Mouse (Mus musculus) CH12.LX (cell line): ENCODE measurements around the gene Mag. TPM values are rescaled to one million over a fixed set of nuclear protein-coding genes. Genes with fewer than 3 reads are reported as not detected.

Experiments used
- DNase-seq: peaks from one replicate; pipeline ENCODE4 v3.0.0-alpha.2; 2013; ENCODE audit errors: extremely low read depth
- H3K27ac ChIP-seq: 2 replicates; pipeline ENCODE4 v1.5.1; 2012; ENCODE audit warnings: low read depth, mild to moderate bottlenecking, control low read depth, moderate library complexity; ENCODE audit not compliant: insufficient read depth
- H3K27me3 ChIP-seq: replicated peaks from 2 replicates; pipeline ENCODE3; 2012; ENCODE audit warnings: inconsistent platforms
- H3K36me3 ChIP-seq, 2 experiments: replicated peaks in 1 of 2; 2 replicates each; pipeline versions ENCODE3 to v1.6.1; 2012; ENCODE audit warnings: inconsistent platforms in 1 of 2, low read length in 1 of 2, mild to moderate bottlenecking in 1 of 2, mixed read lengths in 1 of 2, moderate library complexity in 1 of 2; ENCODE audit not compliant: control insufficient read depth in 1 of 2, insufficient read depth in 1 of 2
- H3K4me1 ChIP-seq, 2 experiments: 2 replicates each; pipeline ENCODE4 v1.6.1; 2012; ENCODE audit warnings: inconsistent platforms in 1 of 2, moderate library complexity in 1 of 2; ENCODE audit not compliant: insufficient read depth in 2 of 2, control insufficient read depth in 1 of 2
- H3K4me2 ChIP-seq: 2 replicates; pipeline ENCODE4 v1.6.1; 2012; ENCODE audit warnings: low read depth, mild to moderate bottlenecking, control low read depth; ENCODE audit not compliant: poor library complexity, insufficient read depth, severe bottlenecking
- H3K4me3 ChIP-seq, 3 experiments: fragments of 150-350 bp in 1 of 3; sonication (generic) in 1 of 3; replicated peaks in 1 of 3; 2 replicates each; pipeline versions ENCODE3 to v1.5.1; 2011 to 2012; ENCODE audit warnings: low read depth in 2 of 3, low read length in 2 of 3, mild to moderate bottlenecking in 2 of 3, moderate library complexity in 2 of 3, control low read depth in 1 of 3, improper control_type of control experiment in 1 of 3, inconsistent platforms in 1 of 3, mixed read lengths in 1 of 3; ENCODE audit not compliant: poor library complexity in 1 of 3
- H3K79me2 ChIP-seq: replicated peaks from 2 replicates; pipeline ENCODE4 v1.6.1; 2012; ENCODE audit warnings: mild to moderate bottlenecking, moderate library complexity; ENCODE audit not compliant: control insufficient read depth, poor library complexity, insufficient read depth, severe bottlenecking; ENCODE audit errors: extremely low read depth
- H3K9ac ChIP-seq: 2 replicates; pipeline ENCODE4 v1.6.1; 2012; ENCODE audit warnings: low read depth, mild to moderate bottlenecking, control low read depth, moderate library complexity; ENCODE audit not compliant: insufficient read depth
- H3K9me3 ChIP-seq: replicated peaks from 2 replicates; pipeline ENCODE3; 2012; ENCODE audit warnings: low read length, inconsistent platforms, mixed read lengths
- BHLHE40 ChIP-seq: IDR thresholded peaks from 2 replicates; pipeline ENCODE4 v1.6.1; 2011; ENCODE audit warnings: mild to moderate bottlenecking, low read depth, low read length, improper control_type of control experiment
- CHD1 ChIP-seq: IDR thresholded peaks from 2 replicates; pipeline ENCODE4 v1.6.1; 2012; ENCODE audit warnings: low read depth, low read length, improper control_type of control experiment, inconsistent platforms
- CHD2 ChIP-seq: IDR thresholded peaks from 2 replicates; pipeline ENCODE4 v1.6.1; 2011; ENCODE audit warnings: low read length, improper control_type of control experiment
- CTCF ChIP-seq, 2 experiments: IDR thresholded peaks in 1 of 2; conservative IDR thresholded peaks in 1 of 2; 2 replicates each; pipeline ENCODE4 v1.5.1; 2011 to 2012; ENCODE audit warnings: low read depth in 2 of 2, low read length in 2 of 2, improper control_type of control experiment in 1 of 2, inconsistent platforms in 1 of 2, mild to moderate bottlenecking in 1 of 2, moderate library complexity in 1 of 2
- E2F4 ChIP-seq: IDR thresholded peaks from 2 replicates; pipeline ENCODE4 v1.6.1; 2011; ENCODE audit warnings: low read depth, low read length, improper control_type of control experiment; ENCODE audit not compliant: insufficient replicate concordance
- ELF1 ChIP-seq: IDR thresholded peaks from 2 replicates; pipeline ENCODE4 v1.6.1; 2014; ENCODE audit warnings: low read depth, mild to moderate bottlenecking, inconsistent platforms, low read length, improper control_type of control experiment
- EP300 ChIP-seq: IDR thresholded peaks from 2 replicates; pipeline ENCODE4 v1.6.1; 2011; ENCODE audit warnings: low read length, improper control_type of control experiment
- ETS1 ChIP-seq: conservative IDR thresholded peaks from 2 replicates; pipeline ENCODE4 v1.6.1; 2012; ENCODE audit warnings: low read depth, mild to moderate bottlenecking, inconsistent platforms, low read length, improper control_type of control experiment, moderate library complexity
- GABPA ChIP-seq: IDR thresholded peaks from 2 replicates; pipeline ENCODE4 v1.6.1; 2012; ENCODE audit warnings: low read depth, low read length, improper control_type of control experiment, inconsistent platforms; ENCODE audit not compliant: insufficient replicate concordance
- HCFC1 ChIP-seq: IDR thresholded peaks from 2 replicates; pipeline ENCODE4 v1.6.1; 2012; ENCODE audit warnings: low read depth, mild to moderate bottlenecking, inconsistent platforms, low read length, improper control_type of control experiment
- IRF4 ChIP-seq: IDR thresholded peaks from 2 replicates; pipeline ENCODE4 v1.6.1; 2014; ENCODE audit warnings: low read depth, mild to moderate bottlenecking, inconsistent platforms, low read length, improper control_type of control experiment
- JUN ChIP-seq: IDR thresholded peaks from 2 replicates; pipeline ENCODE4 v1.6.1; 2011; ENCODE audit warnings: low read depth, mild to moderate bottlenecking, low read length, improper control_type of control experiment, moderate library complexity; ENCODE audit not compliant: insufficient read depth
- JUND ChIP-seq: conservative IDR thresholded peaks from 2 replicates; pipeline ENCODE4 v1.6.1; 2011; ENCODE audit warnings: low read depth, low read length, improper control_type of control experiment
- KAT2A ChIP-seq: IDR thresholded peaks from 2 replicates; pipeline ENCODE4 v1.6.1; 2012; ENCODE audit warnings: low read length, improper control_type of control experiment, inconsistent platforms; ENCODE audit not compliant: insufficient replicate concordance
- MAFK ChIP-seq: IDR thresholded peaks from 2 replicates; pipeline ENCODE4 v1.6.1; 2011; ENCODE audit warnings: low read length, improper control_type of control experiment; ENCODE audit not compliant: insufficient replicate concordance
- MAX ChIP-seq: IDR thresholded peaks from 2 replicates; pipeline ENCODE4 v1.6.1; 2011; ENCODE audit warnings: low read length, improper control_type of control experiment
- MAZ ChIP-seq: IDR thresholded peaks from 2 replicates; pipeline ENCODE4 v1.6.1; 2012; ENCODE audit warnings: low read depth, mild to moderate bottlenecking, inconsistent platforms, low read length, improper control_type of control experiment, moderate library complexity
- MEF2A ChIP-seq: IDR thresholded peaks from 2 replicates; pipeline ENCODE4 v1.6.1; 2014; ENCODE audit warnings: low read depth, mild to moderate bottlenecking, inconsistent platforms, low read length, improper control_type of control experiment, borderline replicate concordance
- MXI1 ChIP-seq: IDR thresholded peaks from 2 replicates; pipeline ENCODE4 v1.6.1; 2011; ENCODE audit warnings: mild to moderate bottlenecking, low read depth, low read length, improper control_type of control experiment
- MYC ChIP-seq: IDR thresholded peaks from 2 replicates; pipeline ENCODE4 v1.6.1; 2011; ENCODE audit warnings: low read depth, mild to moderate bottlenecking, improper control_type of control experiment, low read length
- NELFE ChIP-seq: IDR thresholded peaks from 2 replicates; pipeline ENCODE4 v1.6.1; 2011; ENCODE audit warnings: low read depth, low read length, improper control_type of control experiment
- NRF1 ChIP-seq: IDR thresholded peaks from 2 replicates; pipeline ENCODE4 v1.6.1; 2014; ENCODE audit warnings: low read depth, mild to moderate bottlenecking, inconsistent platforms, low read length, improper control_type of control experiment, moderate library complexity
- PAX5 ChIP-seq: IDR thresholded peaks from 2 replicates; pipeline ENCODE4 v1.6.1; 2012; ENCODE audit warnings: low read length, inconsistent platforms, mixed read lengths
- POLR2A ChIP-seq: IDR thresholded peaks from 2 replicates; pipeline ENCODE4 v1.6.1; 2011; ENCODE audit warnings: low read depth, mild to moderate bottlenecking, improper control_type of control experiment, low read length
- POLR2AphosphoS2 ChIP-seq: IDR thresholded peaks from 2 replicates; pipeline ENCODE4 v1.6.1; 2011; ENCODE audit warnings: low read depth, low read length, improper control_type of control experiment
- RAD21 ChIP-seq: IDR thresholded peaks from 2 replicates; pipeline ENCODE4 v1.6.1; 2011; ENCODE audit warnings: low read depth, mild to moderate bottlenecking, low read length, improper control_type of control experiment, moderate library complexity
- RCOR1 ChIP-seq: conservative IDR thresholded peaks from 2 replicates; pipeline ENCODE4 v1.6.1; 2012; ENCODE audit warnings: low read depth, mild to moderate bottlenecking, inconsistent platforms, low read length, improper control_type of control experiment
- SIN3A ChIP-seq: IDR thresholded peaks from 2 replicates; pipeline ENCODE4 v1.6.1; 2012; ENCODE audit warnings: low read length, improper control_type of control experiment, inconsistent platforms
- SMC3 ChIP-seq: IDR thresholded peaks from 2 replicates; pipeline ENCODE4 v1.6.1; 2011; ENCODE audit warnings: low read depth, low read length, improper control_type of control experiment
- TBP ChIP-seq: conservative IDR thresholded peaks from 2 replicates; pipeline ENCODE4 v1.6.1; 2011; ENCODE audit warnings: low read depth, low read length, improper control_type of control experiment
- TCF12 ChIP-seq: IDR thresholded peaks from 2 replicates; pipeline ENCODE4 v1.6.1; 2014; ENCODE audit warnings: low read depth, mild to moderate bottlenecking, inconsistent platforms, low read length, improper control_type of control experiment
- UBTF ChIP-seq: IDR thresholded peaks from 2 replicates; pipeline ENCODE4 v1.6.1; 2012; ENCODE audit warnings: low read depth, mild to moderate bottlenecking, inconsistent platforms, low read length, improper control_type of control experiment, moderate library complexity
- USF1 ChIP-seq: IDR thresholded peaks from 2 replicates; pipeline ENCODE4 v1.6.1; 2014; ENCODE audit warnings: low read depth, mild to moderate bottlenecking, inconsistent platforms, low read length, improper control_type of control experiment
- USF2 ChIP-seq: conservative IDR thresholded peaks from 2 replicates; pipeline ENCODE4 v1.6.1; 2011; ENCODE audit warnings: low read depth, low read length, improper control_type of control experiment
- ZC3H11A ChIP-seq: IDR thresholded peaks from 2 replicates; pipeline ENCODE4 v1.6.1; 2012; ENCODE audit warnings: low read depth, mild to moderate bottlenecking, inconsistent platforms, low read length, improper control_type of control experiment
- ZKSCAN1 ChIP-seq: IDR thresholded peaks from 2 replicates; pipeline ENCODE4 v1.6.1; 2012; ENCODE audit warnings: low read depth, inconsistent platforms, low read length, improper control_type of control experiment, borderline replicate concordance
- ZMIZ1 ChIP-seq: IDR thresholded peaks from 2 replicates; pipeline ENCODE4 v1.6.1; 2012; ENCODE audit warnings: low read depth, mild to moderate bottlenecking, inconsistent platforms, low read length, improper control_type of control experiment
- ZNF384 ChIP-seq: IDR thresholded peaks from 2 replicates; pipeline ENCODE4 v1.6.1; 2012; ENCODE audit warnings: low read depth, low read length, improper control_type of control experiment, inconsistent platforms
- dilution Hi-C: fragments of 300-500 bp; cut with MboI; formaldehyde crosslinking; loops from 2 replicates; pipeline ENCODE4 v1.14.3; 2020; ENCODE audit warnings: low sequenced_read_pairs; ENCODE audit not compliant: extremely low pct_unique_long_range_greater_than_20kb, extremely low pct_ligation_motif_present
- in situ Hi-C: fragments of 300-500 bp; cut with MboI; formaldehyde crosslinking; loops from 3 replicates; pipeline ENCODE4 v1.14.3; 2019; ENCODE audit warnings: low sequenced_read_pairs, low pct_ligation_motif_present, low pct_unique_long_range_greater_than_20kb, mixed read lengths
- polyA plus RNA-seq: library from polyadenylated mRNA; unstranded; fragments of >175 nt; gene quantifications from 2 replicates; pipeline ENCODE4 v1.2.1, GENCODE M21; 2012; ENCODE audit warnings: low read depth; ENCODE audit not compliant: insufficient read length
- total RNA-seq, 2 experiments: library from RNA; depleted of rRNA; stranded (reverse); fragments of 300-350 nt in 1 of 2; fragments of >200 nt in 1 of 2; gene quantifications; 2 replicates each; pipeline ENCODE4 v1.2.3; 2012 to 2014

The Mag gene
- total and polyA plus RNA-seq, 3 experiments: 0.04 TPM; not detected in 2

DNA sequence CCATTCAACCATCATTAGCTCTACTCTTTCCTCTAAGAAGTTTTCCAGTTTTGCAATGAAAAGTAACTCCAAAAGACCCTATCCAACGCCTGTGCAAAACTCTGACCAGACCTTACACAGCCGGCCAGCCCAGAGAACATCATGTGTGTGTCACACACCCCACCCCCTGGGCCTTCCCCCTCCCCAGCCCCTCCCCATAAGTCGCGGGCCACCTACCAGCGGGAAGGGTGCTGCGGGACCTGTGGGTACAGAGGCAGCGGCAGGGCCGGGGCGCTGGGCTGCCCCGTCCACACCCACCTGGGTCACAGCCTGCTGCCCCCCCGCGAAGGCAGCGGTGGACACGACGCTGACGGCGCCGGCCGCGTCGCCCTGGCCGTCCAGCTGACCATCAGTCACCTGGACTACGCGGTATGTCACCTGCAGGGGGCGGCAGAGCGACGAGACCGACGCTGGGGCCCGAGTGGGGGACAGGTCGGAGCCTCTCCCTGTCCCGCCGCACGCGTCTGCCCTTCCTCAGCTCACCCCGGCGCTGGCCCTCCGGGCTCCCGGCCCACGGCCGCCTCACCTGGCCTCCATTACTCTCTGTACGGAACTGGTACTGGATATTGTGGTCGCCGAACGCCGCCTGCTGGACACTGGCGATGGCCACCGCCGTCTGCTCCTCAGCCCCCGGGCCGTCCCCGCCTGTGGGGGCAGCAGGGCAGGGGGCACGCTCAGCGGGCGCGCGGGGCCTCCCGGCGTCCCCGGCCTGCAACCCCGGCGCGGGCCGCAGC, 41.1 kb upstream of the Mag start:
- Histone ChIP-seq H3K4me2 (peak overlapping the region; percentile 48), H3K27me3 (no peaks in the 10 kb centered on the region), H3K79me2 (no peaks in the 10 kb centered on the region; the same call in 1 of the 2 replicates), H3K9ac (peak overlapping the region; percentile 100), H3K4me3 (peak overlapping the region; percentile 51 to 91 (median 88)), H3K9me3 (no peaks in the 10 kb centered on the region), H3K36me3 (peaks cover 33 to 59% of the 10 kb centered on the region in 2 experiments), H3K27ac (peak overlapping the region; percentile 61), H3K4me1 (peaks cover 21 to 45% of the 10 kb centered on the region in 2 experiments)
- DNase-seq: peak; percentile 67
- no peak for TF ChIP-seq MAFK
- TF ChIP-seq MYC: no peak
- TF ChIP-seq BHLHE40: peak; percentile 76
- TF ChIP-seq CHD1: no peak
- no peak for TF ChIP-seq ETS1
- no peak for TF ChIP-seq RCOR1
- TF ChIP-seq SIN3A: peak; percentile 58; the same call in 1 of the 2 replicates
- TF ChIP-seq ELF1: no peak
- no peak for TF ChIP-seq MAX
- 0 out of 2 replicates have a peak, but pooled peaks have one; percentile 3 for TF ChIP-seq ZNF384
- peak; percentile 51; the same call in 1 of the 2 replicates for TF ChIP-seq MAZ
- TF ChIP-seq HCFC1: no peak
- TF ChIP-seq TCF12: peak; percentile 25; the same call in 1 of the 2 replicates
- TF ChIP-seq MXI1: no peak; the same call in 1 of the 2 replicates
- TF ChIP-seq POLR2AphosphoS2: no peak
- TF ChIP-seq GABPA: no peak
- TF ChIP-seq ZMIZ1: no peak
- TF ChIP-seq JUND: no peak
- no peak for TF ChIP-seq PAX5
- TF ChIP-seq JUN: no peak
- TF ChIP-seq CTCF (conservative IDR thresholded peaks at IDR 0.05 in 1 of 2, IDR thresholded peaks at IDR 0.05 in 1 of 2; ENCODE audit: low read depth in 2 of 2, low read length in 2 of 2): no peak; a peak in 2 of 4 replicates
- no peak for TF ChIP-seq NELFE
- no peak for TF ChIP-seq NRF1
- TF ChIP-seq EP300: no peak
- no peak for TF ChIP-seq USF1
- TF ChIP-seq E2F4: no peak
- TF ChIP-seq POLR2A: peak; percentile 56; the same call in 1 of the 2 replicates
- TF ChIP-seq UBTF: peak; percentile 70
- TF ChIP-seq MEF2A: no peak
- TF ChIP-seq SMC3: peak; percentile 52
- no peak for TF ChIP-seq TBP
- no peak for TF ChIP-seq ZC3H11A
- no peak for TF ChIP-seq KAT2A
- peak; percentile 52 for TF ChIP-seq RAD21
- no peak for TF ChIP-seq CHD2
- TF ChIP-seq USF2: no peak
- TF ChIP-seq IRF4: no peak; the same call in 1 of the 2 replicates
- no peak for TF ChIP-seq ZKSCAN1
- dilution Hi-C loops (no loop called here), in situ Hi-C loops (no loop called here)
